Mouse (Mus musculus) brain, embryonic 18.5 days (tissue): ENCODE results near the gene Epb41l1.

Experiments
- DNase-seq: peaks from one replicate; pipeline ENCODE4 v3.0.0-alpha.2; 2012; ENCODE audit warnings: low read depth, low spot score

Gene Epb41l1

DNA sequence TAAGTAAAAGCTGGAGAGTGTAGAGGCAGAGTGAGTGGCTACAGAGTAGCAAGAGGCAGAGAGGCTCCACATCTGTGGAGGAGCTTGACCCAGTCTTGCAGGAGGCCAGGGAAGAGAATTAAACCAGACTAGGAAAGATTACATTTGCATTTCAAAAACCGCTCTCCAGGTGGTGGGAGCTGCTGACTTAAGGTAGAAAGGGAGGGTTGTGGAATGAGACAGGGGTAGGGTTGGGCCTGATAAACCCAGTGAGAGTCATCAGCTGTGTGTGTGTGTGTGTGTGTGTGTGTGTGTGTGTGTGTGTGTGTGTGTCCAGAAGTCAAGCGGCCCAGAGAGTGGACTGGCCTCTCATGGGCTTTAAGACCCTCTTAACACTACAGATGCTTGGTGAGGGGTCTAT lies 4.9 kb downstream of the Epb41l1 start:
- DNase-seq = no peak

DNA sequence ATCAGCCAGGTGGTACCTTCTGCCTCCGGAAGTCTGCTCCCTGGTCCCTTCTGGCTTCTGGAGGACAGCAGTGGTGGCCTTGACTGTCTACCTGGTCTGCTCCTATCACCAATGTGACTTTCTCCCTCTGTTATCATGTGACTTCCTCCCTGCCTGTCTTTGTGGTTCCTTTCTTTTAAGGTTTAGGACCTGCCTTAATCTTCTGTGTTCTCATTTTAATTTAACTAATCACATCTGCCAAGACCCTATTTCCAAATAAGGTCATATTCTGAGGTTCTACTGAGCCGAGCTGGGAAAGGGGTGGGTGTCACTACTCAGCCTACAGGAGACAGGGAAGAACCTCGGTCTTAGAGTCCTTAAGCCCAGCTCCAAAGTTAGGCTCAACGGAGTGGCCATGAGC lies 5.4 kb downstream of the Epb41l1 start:
- DNase-seq = no peak

DNA sequence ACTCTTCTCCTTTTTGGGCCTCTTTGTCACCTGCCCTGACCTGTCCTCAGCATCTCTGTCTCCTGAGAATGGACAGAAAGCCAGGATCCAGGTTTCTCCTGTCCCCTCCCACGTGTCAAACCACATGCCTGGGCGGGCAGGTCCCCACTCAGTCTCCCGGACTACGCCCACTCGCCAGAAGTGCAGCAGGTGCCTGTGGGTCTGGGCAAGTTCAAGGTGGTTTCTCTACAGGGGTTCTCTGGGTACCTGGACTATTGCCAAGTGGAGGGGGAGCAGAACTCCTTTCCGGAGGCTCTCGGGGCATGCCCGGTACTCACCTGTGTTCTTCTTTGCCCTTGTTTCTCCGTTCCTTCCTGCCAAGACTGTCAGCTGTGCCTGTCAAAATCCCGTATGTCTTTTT lies 9.1 kb downstream of the Epb41l1 start:
- DNase-seq = no peak

DNA sequence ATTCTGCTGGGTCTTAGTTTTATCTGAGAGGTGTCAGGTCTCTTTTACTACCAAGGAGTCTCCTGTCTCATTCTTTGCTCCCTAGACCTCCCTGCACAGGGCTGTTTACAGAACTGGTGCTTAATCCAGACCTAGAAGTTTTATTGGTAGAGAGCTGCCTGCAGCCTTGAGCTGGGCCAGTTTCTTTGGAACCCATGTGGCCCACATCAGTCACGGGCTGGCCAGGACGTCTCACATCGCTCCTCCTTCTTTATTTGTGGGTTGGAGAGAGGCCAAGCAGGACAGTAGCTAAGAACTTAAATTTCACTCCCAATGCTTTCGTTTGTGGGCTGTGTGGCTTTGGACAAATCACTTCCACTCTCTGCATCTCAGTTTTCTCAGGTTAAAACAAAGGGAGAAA lies 9.6 kb downstream of the Epb41l1 start:
- no peak for DNase-seq

DNA sequence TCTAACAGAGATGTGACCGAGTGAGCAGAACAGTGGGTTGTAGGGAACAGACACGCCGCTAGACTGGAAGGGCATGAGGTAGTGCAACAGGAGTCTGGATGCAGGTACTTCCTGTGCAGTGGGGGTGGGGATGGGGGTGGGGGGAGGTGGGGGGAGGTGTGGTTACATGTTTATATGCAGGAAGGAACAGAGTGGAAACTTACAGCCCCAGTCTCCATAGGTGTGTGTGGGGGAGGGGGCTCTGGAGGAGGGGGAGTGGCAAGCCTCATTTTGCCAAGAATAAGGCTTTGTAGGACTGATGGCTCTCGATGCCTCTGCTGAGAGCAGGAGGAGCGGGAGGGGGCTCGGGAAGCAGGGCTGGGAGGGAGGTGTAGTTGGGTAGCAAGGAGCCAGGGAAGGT lies 10.7 kb downstream of the Epb41l1 start:
- DNase-seq = no peak

DNA sequence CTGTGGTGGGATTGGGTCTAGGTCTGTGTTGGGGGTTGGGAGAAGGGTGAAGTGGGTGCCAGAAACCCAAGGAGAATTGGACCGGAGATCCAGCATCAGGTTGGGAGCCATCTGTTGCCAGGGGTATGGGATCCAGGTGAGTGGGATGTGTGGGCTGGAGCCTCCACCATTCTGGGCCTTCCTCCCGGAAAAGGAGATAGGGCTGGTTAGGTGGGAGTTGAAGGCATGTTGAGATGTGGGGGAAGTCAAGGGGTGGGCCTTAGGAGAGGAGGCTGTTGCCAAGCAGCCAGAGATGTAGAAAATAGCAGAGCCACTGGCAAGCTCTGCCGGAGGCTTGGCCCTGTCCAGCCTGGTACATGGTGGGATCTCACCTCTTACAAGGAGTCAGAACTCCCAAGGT lies 11.4 kb downstream of the Epb41l1 start:
- no peak for DNase-seq

DNA sequence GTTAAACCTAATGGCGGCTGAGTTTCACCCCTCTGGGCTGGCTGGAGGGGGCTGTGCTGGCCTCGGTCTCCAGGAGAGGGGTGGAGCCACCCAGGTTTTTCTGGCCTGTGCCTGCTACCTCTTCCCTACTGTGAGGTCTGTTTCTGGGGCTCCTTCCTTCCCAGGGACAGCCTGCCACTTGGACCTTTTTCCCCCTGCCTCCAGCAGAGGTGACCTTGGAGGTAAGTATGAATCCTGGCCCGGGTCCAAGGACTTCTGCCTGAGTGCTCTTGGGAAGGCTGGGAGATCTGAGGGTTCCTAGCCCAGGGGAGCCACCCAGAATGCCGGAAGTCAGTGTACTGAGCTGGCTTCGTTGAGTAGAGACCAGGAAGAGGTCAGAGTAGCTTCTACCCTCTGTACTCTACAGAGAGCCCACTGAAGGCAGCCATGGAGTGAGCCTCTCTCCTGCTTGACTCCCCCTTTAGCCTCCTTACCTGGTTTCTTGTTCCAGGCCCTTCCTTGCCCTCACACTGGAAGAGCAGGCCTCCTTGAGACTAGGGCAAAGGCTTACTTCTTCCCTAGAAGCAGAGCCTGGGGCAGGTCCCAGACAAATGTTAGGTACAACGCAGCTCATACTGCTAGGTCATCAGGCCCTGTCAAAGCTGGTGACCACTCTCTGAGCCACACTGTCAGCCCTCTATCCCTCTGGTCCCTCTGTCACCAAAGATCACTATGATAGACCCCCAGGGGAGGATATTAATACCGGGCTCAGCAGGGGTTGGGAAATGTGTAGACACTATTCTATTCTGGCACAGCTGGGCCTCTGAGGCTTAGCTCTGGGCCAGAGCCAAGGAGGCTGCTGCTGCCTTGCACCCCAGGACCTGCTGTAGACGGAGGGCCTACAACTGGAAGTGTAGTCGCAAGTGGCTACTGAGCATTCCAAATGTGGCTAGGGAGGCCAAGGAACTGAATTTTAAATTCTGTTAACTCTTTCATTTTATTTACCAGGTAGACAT lies 12.5 kb downstream of the Epb41l1 start:
- DNase-seq = no peak

DNA sequence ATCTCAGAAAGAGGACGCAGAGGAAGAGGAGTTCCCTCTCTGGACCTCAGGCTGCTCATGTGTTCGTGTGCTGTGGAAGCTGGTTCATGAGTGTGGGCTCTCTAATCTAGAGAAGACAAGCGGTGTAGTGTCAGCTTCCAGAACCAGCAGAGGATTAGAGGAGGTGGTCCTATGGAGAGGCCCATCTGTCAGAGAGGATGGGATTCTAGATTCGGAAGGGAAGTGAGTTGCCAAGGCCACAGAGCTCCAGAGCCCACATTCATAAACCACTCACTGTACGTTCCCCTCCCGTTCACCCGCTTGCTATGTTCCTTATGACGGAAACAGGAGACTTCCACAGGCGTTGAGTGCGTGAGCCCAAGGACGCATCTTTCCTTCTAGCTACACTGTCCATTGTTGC lies 16.9 kb downstream of the Epb41l1 start:
- no peak for DNase-seq

DNA sequence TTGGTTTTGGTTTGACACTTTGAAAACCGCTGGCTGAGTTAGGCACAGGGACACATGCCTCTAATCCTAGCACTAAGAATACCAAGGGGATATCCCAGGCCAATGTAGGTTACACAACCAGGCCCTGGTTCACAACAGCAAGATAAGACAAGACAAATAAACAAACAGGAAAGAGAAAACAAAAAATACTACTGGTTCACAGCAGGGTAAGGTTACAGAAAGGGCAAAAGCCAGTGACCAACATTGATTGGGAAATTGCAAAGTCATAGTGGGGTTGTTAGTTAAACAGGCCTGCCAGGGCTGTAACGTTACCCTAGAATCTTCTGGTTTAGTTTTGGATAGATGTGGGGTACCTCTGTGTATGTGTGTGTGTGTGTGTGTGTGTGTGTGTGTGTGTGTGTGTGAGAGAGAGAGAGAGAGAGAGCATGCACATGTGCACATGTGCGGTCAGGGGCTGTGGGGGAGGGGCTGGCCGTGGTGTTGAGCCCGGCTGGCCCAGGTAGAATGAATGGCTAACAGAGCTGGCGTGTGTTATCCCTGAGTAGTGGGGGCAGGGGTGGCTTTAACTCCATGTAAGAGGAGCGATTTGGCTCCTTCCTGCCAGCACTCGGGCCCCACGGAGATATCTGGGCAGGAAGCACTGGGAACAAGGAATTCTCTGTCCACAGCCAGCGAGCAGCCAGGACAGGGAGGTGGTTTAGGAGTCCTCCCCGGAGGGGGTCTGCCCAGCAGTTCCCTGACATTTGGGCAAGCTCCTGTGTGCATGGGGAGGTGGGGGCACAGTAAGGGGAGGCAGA lies 19.2 kb downstream of the Epb41l1 start:
- no peak for DNase-seq

DNA sequence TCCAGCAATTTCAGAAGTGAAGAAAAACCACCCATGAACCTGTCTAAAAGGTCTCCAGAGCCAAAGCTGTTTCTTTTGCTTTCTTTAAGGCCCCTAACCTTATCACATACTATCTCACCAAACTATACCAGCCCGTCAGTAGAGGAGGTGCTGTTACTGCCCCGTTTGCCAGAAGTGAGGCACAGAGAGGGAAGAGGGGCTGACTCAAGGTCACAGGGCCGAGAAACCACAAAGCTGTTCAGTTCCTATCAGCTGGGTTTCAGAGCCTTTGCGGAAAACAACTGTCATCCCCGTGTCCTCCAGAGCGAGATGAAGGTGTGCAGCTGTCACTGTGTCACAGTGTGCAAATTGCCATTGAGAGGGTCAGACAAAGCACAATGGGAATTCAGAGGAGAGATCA lies 21.2 kb downstream of the Epb41l1 start:
- no peak for DNase-seq

DNA sequence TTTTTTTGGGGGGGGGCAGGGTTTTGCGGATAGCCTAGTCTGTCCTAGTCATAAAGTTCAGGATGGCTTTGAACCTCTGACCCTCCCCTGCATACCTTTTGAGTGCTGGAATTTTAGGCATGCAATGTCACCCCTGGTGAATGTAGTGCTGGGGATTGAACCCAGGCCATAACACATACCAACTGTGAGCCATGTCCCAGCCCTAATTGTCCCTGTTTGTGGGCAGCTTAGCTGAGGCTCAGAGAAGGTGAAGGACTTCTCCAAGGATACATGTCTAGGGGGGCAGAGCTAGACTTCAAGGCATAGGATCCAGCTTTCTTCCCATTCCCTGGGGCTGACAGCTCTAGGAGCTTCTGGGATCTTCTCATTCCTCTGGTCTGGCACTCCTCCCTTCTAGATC lies 22.6 kb downstream of the Epb41l1 start:
- DNase-seq = no peak

DNA sequence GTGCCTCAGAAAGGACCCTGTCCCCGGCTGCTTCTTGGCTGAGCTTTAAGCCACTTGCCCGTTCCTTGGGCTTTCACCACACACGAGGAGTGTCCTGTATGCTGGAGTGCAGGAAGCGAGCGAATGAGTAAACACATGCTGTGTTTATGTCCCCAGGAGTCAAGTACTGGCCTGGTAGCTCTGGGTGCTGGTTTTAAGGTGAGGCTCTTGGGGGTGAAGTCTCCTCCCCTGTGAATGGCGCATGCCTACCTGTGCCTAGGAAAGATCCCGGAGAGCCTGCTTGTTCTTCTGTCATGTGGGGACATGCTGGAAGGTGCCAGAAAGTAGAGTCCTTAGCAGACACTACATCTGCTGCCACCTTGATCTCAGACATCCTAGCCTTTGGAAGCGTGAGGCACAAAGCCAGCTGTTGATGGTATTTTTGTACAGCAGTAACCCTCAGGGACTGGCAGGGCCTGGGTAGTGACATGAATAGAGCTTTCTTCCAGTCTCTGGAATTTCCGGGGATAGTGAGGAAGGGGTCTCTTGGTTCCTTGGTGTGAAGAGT lies 25.9 kb downstream of the Epb41l1 start:
- DNase-seq = no peak

DNA sequence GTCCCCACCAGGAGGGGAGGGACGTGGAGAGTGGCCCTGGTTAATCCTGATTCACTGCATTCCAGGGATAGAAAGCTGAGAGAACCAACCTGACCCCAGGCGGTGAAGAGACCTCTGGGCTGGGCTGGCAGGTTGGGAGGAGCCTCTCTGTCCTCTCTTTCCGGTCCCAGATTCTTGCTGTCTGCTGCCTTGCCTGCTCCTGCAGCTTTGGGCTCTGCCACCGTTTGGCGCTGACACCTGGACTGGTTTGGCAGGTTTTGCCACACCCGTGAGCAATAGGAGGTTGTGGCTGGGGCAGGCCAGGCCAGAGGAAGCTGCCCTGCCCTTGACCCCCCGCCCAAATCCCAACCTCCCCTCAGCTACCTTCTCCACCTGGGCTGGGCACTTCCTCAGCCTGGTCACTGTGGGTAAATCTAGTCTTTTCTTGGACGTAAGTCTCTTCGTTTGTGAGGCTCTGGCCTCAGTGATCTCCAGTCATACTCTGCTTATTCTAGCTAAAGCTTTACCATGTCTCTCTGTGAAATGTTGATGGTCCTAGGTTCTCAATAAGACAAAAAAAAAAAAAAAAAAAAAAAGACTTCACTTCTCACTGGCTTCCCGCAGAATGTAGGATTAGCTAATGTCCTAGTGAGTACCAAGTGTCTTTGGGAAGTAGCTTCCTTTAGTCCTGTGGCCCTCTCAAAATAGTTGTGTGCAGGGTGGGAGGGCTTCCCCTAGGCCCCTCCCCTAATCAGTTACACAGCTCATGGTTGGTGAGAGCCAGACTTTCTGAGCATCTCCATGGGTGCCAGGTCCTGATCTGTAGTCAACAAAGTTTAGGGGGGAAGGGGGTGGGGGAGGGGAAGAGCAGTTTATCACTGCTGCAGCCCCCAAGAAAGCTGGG lies 26.9 kb downstream of the Epb41l1 start:
- DNase-seq = no peak

DNA sequence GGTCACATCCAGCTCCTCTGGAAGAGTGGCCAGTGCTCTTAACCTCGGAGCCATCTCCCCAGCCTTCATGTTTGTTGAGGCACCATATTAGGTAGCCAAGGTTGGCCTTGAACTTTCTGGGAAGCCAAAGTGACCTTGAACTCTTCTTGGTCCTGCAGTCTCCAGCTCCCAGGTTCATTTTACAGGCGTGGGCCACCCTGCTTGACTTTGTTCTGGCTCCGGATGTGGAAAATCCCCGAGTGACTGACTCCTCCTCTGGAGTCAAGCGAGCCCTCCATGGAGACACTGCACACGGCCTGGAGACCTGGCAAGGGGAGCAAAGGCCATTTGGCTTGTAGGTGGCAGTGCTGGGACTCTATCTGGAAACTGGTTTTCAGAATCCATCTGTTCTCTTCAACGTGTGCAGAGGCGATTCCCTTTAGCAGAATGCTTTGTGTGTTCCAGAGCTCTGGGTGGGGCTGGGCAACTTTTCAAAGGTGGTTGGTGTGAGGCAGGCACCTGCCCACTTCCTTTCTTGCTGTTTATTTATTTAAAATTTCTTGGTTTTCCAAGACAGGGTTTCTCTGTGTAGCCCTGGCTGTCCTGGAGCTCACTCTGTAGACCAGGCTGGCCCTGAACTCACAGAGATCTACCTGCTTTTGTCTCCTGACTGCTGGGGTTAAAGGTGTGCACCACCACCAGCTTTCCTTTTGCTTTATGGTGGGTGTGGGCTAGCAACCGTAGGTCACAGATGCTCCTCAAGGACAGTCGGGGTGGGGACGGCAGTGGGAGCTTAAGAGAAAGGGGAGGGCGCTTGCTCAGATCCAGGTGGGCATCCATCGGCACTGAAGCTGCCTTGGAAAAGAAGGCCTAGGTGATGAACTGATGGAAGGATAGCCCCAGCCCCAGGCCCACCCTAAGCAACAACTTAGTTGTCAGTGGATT lies 30.8 kb downstream of the Epb41l1 start:
- DNase-seq = no peak

DNA sequence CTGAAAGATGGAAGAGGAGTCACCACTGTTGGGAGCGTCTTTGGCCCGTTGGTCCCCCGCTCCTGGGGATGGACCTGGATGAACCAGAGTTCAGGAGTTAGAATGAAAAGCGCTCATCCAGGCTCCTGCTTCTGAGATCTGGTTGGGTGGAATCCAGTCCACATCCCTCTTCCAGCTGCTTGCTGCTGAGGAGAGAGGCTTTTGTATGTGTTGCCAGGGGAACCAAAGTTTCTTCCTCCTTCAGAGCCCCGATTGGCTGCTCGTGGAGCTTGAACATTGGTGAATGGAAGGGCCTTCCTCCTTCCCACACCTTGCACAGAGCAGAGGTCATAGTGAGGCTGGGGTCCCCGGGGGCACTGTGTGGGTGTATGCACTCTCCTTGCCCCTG lies 31.4 kb downstream of the Epb41l1 start:
- DNase-seq = no peak

DNA sequence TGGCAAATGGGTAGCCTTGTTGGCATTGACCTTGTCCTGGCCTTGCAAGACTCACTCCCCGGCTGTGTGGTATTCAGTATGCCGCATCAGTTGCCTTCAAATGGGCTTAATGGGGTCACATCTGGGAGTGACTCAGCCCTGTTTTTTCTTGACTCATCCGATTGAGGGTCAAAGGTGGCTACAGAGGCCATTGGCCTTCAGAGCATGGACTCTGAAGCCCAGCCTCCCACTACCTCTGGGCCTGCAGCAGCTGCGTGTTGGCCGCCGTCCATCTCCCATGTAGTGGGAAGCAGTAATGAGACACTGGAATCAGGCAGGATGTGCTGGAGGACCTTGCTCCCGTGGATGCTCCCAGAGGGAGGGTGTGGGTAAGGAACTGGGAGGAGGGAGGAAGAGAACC lies 33.1 kb downstream of the Epb41l1 start:
- no peak for DNase-seq

DNA sequence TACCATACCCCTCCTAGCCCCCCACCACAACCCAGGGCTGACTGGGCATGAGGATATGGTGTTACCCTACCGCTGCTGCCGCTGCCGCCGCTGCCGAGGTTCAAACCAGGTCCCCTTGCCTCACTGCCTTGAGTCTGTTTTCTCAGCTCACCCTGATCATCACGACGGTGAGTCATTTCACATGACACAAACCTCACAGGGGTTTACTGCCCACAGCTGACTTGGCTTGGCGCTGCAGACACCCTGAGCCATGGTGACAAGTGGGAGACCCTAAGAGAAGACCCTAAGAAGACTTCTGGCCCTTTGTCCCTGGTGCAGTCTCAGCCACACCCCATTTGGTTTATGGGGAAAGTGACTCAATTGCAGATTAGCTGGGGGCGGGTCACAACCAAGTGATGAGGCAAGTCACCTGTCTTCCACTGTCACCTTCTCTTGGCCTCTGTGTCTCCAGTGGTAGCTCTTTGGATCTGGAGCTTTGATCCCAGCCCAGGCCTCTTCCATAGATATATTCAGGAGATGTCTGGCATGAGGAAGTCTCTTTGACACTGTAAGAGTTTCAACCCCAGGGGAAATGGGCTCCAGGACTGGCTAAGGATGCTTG lies 34.9 kb downstream of the Epb41l1 start:
- DNase-seq = no peak

DNA sequence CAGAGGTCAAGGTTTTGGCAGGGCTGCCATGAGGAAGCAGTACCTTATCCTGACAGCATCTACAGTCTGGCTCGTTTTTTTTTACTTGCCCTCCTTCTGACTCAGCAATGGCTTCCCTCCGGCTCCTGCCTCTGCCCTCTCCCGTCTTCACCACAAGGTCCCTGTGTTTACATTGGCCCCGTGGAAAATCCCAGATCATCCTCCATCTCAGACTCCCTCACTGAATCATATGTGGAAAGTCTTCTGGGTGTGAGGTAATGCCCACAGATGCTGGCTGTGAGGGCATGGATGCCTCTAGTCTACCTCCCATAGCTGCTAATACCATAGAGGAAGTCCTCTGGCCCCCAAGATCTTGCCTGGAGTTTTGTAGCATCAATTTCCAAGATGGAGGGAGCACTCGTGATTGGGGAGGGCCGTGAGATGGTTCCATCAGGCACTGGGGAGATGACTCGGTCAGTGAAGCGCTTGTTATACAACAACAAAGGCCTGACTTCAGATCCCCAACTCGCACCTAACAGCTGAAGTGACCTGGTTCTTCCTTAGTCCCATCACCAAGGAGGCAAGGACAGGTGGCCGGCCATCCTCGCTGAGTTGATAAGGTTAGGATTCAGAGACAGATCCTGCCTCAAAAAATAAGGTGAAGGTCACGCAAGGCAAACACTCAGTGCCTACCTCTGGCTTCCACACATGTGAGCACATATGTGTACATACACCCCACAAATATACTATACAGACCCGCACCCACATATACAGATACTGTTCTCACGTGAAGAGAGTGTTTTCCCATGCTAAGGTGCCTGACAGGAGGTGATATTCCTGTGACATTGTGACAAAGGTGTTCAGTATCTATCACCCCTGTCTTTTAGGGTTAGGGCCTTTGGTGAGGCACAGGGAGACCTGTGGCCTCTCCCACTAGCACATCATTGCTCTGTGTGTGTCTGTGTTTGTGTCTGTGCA lies 36.0 kb downstream of the Epb41l1 start:
- DNase-seq = no peak

DNA sequence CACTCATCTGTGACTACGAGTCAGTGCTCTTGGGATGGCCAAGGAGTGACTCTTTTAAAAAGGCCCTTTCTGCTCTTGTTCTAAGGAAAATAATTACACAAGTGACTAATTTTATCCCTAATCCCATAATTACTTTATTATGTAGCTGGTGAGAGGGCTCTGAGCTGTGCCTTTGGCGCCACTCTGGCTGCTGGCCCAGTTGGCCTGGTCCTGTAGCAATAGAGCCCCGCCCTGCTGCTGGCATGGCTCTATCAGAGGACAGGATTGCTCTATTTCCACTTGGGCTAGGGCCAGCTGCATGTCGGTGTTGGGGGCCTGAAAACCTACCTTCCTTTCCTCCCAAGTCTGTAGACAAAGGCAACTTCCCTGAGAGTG lies 36.6 kb downstream of the Epb41l1 start:
- DNase-seq = no peak
